Mouse (Mus musculus) embryonic facial prominence, embryonic 10.5 days (tissue): ENCODE results near the gene Atp2a3. TPM values are rescaled to one million over a fixed set of nuclear protein-coding genes. Genes with fewer than 3 reads are reported as not detected.

Source experiments
- DNase-seq: peaks from one replicate; pipeline ENCODE4 v3.0.0-alpha.2; 2017; ENCODE audit warnings: low spot score
- H3K27ac ChIP-seq: fragments of 300-500 bp; sonication (generic); replicated peaks from 2 replicates; pipeline ENCODE4 v1.5.1; 2016; ENCODE audit warnings: mild to moderate bottlenecking
- H3K27me3 ChIP-seq: fragments of 300-500 bp; sonication (generic); replicated peaks from 2 replicates; pipeline ENCODE4 v1.6.1; 2016; ENCODE audit warnings: low read depth, mild to moderate bottlenecking; ENCODE audit not compliant: poor library complexity, severe bottlenecking
- H3K36me3 ChIP-seq: fragments of 300-500 bp; sonication (generic); replicated peaks from 2 replicates; pipeline ENCODE4 v1.6.1; 2016; ENCODE audit warnings: mild to moderate bottlenecking, moderate library complexity
- H3K4me1 ChIP-seq: fragments of 300-500 bp; sonication (generic); 2 replicates; pipeline ENCODE4 v1.6.1; 2016
- H3K4me3 ChIP-seq: fragments of 300-500 bp; sonication (generic); 2 replicates; pipeline ENCODE4 v1.5.1; 2016; ENCODE audit warnings: mild to moderate bottlenecking, moderate library complexity
- H3K9me3 ChIP-seq: fragments of 300-500 bp; sonication (generic); 2 replicates; pipeline ENCODE4 v1.6.1; 2016; ENCODE audit warnings: mild to moderate bottlenecking
- WGBS: fragments of 180-500 bp; shearing (Covaris S2); methylation state at CpG from one replicate; pipeline ENCODE4 v1.1.7; 2016; 5-methylcytosine and 5-hydroxymethylcytosine counted together
- polyA plus RNA-seq: library from polyadenylated mRNA; unstranded; fragments of >200 nt; fragmentation: Nextera tagmentation; extraction: Ambion mirVana; gene quantifications from 2 replicates; pipeline ENCODE4 v1.2.1, GENCODE M21; 2016

Atp2a3 gene
- polyA plus RNA-seq, 1 experiment from 2014 or later, result 1.3 TPM

GRCm38 (mm10) chr11:73014831-73015344 is 53.9 kb downstream of the Atp2a3 start:
- H3K9me3 ChIP-seq, result no peaks in the 10 kb centered on the region
- no peak overlapping the region for H3K27ac ChIP-seq
- 90% methylated on average over 4 of the region's 4 CpGs for WGBS
- DNase-seq, result no peak
- H3K4me1 ChIP-seq, result peaks cover 20% of the 10 kb centered on the region
- H3K27me3 ChIP-seq, result peaks cover 51% of the 10 kb centered on the region
- no peaks in the 10 kb centered on the region for H3K36me3 ChIP-seq
- H3K4me3 ChIP-seq, result no peak overlapping the region

- 82% methylated on average over 5 of the region's 5 CpGs for WGBS
- DNase-seq, result no peak
- Histone ChIP-seq H3K27me3 (peaks cover 55% of the 10 kb centered on the region), H3K4me3 (no peak overlapping the region), H3K9me3 (no peaks in the 10 kb centered on the region), H3K27ac (no peak overlapping the region), H3K36me3 (no peaks in the 10 kb centered on the region), H3K4me1 (peaks cover 20% of the 10 kb centered on the region)
These were observed 54.6 kb downstream of the Atp2a3 start for GRCm38 (mm10) chr11:73015391-73016102.

DNA sequence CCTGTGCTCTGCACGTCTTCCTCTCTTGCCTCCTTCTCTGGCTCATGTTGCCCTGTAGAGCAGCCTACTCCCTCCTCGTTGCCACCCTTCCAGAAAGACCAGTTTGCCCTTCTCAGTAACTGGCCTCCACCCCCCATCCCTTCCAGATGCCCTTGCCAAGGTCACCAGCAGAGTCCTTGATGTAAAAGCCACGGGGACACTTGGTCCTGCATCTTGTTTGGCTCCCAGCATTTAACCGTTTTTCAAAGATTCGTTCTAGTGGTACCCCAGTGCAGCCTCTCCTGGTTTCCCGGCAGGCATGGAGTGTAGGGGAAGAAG is 55.1 kb downstream of the Atp2a3 start:
- WGBS, result 73% methylated on average over 6 of the region's 6 CpGs
- Histone ChIP-seq H3K9me3 (no peaks in the 10 kb centered on the region), H3K27me3 (peaks cover 60% of the 10 kb centered on the region), H3K4me1 (peaks cover 20% of the 10 kb centered on the region), H3K4me3 (no peak overlapping the region), H3K36me3 (no peaks in the 10 kb centered on the region), H3K27ac (no peak overlapping the region)
- DNase-seq, result no peak

GRCm38 (mm10) chr11:73018471-73019146 is 57.6 kb downstream of the Atp2a3 start, which contains the start of gene Camkk1:
Camkk1 (plus strand) TSS chr11:73019008.
- Histone ChIP-seq H3K27ac (peak within 1 kb of the TSS; percentile 71), H3K4me3 (peak within 1 kb of the TSS; percentile 76), H3K27me3 (peaks cover 86% of the 10 kb centered on the region), H3K9me3 (no peaks in the 10 kb centered on the region), H3K4me1 (peaks cover 30% of the 10 kb centered on the region), H3K36me3 (no peaks in the 10 kb centered on the region)
- under 1% methylated on average over 57 of the region's 57 CpGs for WGBS
- DNase-seq, result peak; percentile 95

DNA sequence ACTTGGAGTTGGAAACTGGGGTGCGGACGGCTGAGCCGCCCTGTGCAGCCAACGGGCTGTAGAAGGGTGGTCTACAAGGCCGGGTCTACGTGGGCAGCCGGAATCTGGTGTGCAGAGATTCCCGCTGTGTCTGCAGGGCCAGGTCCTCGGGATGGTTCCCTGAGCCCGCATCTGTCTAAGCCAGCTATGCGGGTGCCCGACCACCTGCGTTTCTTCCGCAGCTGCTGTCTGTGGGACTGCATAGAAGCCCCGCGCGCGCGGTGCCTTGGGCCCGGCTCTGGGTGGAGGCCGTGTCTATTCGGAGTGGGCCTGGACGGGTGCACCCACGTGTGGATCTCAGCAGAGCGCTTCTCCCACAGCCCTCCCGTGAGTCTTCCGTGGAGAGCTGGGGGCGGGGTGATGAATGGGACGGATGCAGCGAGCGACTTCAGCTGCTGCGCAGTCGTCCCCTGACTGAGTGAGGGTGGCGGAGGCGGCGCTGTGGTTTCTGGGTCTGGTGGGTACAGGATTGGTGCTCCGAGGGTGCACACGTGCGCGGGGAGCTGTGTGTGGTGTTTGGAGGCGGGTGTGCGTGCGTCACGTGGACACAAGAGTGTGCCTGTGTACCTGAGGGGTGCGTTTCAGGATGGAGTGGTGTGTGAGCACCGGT is 58.3 kb downstream of the Atp2a3 start:
- Histone ChIP-seq H3K9me3 (no peaks in the 10 kb centered on the region), H3K4me1 (peaks cover 37% of the 10 kb centered on the region), H3K27ac (peak overlapping the region; percentile 30; the same call in 1 of the 2 replicates), H3K36me3 (no peaks in the 10 kb centered on the region), H3K4me3 (peak overlapping the region; percentile 76), H3K27me3 (peaks cover 87% of the 10 kb centered on the region)
- WGBS, result 1% methylated on average over 46 of the region's 46 CpGs
- DNase-seq, result peak; percentile 60

- 63% methylated on average over 7 of the region's 7 CpGs for WGBS
- no peak overlapping the region for H3K4me3 ChIP-seq
- DNase-seq, result no peak
- no peak overlapping the region for H3K27ac ChIP-seq
- H3K9me3 ChIP-seq, result no peaks in the 10 kb centered on the region
- peaks cover 46% of the 10 kb centered on the region for H3K4me1 ChIP-seq
- H3K36me3 ChIP-seq, result no peaks in the 10 kb centered on the region
- H3K27me3 ChIP-seq, result peaks cover 75% of the 10 kb centered on the region
These were observed 60.2 kb downstream of the Atp2a3 start for GRCm38 (mm10) chr11:73020953-73021800.

DNA sequence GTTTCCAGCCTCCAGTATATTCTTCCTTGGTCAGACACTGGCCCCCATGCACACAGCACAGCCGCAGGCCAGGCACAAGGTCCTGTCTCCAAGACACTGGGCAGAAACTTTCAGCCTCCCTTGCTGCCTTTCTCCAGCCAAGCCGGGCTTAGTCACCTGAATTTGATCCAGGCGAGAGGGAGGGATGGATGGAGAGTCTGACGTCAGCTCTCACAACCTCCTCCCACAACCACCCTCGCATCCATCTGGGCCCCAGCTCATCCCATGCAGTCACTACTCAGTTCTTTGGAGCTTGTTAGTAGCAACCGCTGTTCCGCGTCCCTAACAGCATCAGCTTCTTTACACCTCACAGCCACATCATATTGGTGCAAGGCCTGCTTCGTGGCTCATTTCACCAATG is 62.1 kb downstream of the Atp2a3 start:
- H3K27me3 ChIP-seq, result peaks cover 56% of the 10 kb centered on the region
- H3K36me3 ChIP-seq, result no peaks in the 10 kb centered on the region
- no peak overlapping the region for H3K4me3 ChIP-seq
- WGBS, result 48% methylated on average over 9 of the region's 9 CpGs
- H3K4me1 ChIP-seq, result peaks cover 46% of the 10 kb centered on the region
- DNase-seq, result no peak
- no peaks in the 10 kb centered on the region for H3K9me3 ChIP-seq
- H3K27ac ChIP-seq, result no peak overlapping the region

DNA sequence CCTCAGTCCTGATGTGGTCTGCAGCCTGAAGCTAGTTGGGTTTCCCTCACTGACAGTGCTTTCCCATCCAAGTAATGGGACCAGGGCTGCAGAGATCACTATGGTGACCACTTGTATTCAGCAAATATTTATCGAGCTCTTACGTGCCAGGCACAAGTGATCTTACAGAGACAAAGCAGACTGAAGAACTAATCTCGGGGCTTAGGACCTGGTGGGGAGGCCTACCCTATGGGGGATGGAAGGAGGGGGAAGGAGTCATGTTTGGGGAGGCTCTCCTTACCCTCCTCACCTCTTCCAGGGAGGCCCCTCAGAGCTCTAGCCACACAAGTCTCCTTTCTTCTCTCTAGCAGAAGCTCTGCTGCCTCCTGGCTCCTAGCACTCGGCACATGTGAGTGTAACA is 62.9 kb downstream of the Atp2a3 start:
- Histone ChIP-seq H3K9me3 (no peaks in the 10 kb centered on the region), H3K4me3 (no peak overlapping the region), H3K4me1 (peaks cover 41% of the 10 kb centered on the region), H3K36me3 (no peaks in the 10 kb centered on the region), H3K27me3 (peaks cover 50% of the 10 kb centered on the region), H3K27ac (peak overlapping the region; percentile 44; the same call in 1 of the 2 replicates)
- no peak for DNase-seq
- 62% methylated on average over 4 of the region's 4 CpGs for WGBS

DNA sequence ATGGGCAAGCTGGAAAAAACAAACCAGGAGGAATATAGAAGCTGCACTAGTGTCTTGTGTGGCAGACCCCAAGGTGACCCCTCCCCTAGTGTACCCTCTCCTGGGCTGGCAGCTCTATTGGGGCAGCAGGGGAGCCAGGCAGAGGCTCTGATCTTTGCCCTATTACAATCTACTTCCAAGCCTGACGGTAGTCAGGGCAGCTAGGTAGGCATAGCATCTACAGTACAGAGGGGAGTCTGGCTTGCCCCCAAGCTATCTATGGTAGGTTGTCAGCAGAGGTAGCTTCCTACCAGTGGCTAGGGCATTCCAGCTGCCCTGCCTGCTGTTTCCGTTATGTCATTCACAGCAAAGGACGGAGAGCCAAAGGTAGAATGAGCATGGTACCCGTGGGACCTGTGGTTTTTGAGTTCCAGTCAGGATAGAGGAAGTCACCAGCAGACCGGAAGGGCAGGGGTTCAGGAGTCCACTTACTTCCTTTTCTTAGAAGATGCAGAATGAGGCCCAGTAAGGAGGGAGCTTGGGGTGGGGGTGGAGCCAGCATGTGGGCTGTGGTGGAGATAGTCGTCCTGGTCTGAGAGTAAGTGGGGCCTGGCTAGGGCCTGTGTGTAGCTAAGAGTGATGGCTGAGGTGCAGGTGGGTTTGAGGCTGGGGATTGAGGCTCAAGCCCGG is 63.4 kb downstream of the Atp2a3 start:
- no peaks in the 10 kb centered on the region for H3K9me3 ChIP-seq
- no peak overlapping the region for H3K4me3 ChIP-seq
- DNase-seq, result no peak
- 59% methylated on average over 7 of the region's 7 CpGs for WGBS
- peak overlapping the region; percentile 44 for H3K27ac ChIP-seq
- peaks cover 35% of the 10 kb centered on the region for H3K4me1 ChIP-seq
- peaks cover 48% of the 10 kb centered on the region for H3K27me3 ChIP-seq
- no peaks in the 10 kb centered on the region for H3K36me3 ChIP-seq

GRCm38 (mm10) chr11:73026961-73027360 is 66.0 kb downstream of the Atp2a3 start:
- H3K4me1 ChIP-seq, result peaks cover 39% of the 10 kb centered on the region
- no peak for DNase-seq
- no peak overlapping the region for H3K27ac ChIP-seq
- peaks cover 31% of the 10 kb centered on the region for H3K27me3 ChIP-seq
- H3K4me3 ChIP-seq, result no peak overlapping the region
- no peaks in the 10 kb centered on the region for H3K36me3 ChIP-seq
- WGBS, result 52% methylated on average over 8 of the region's 8 CpGs
- no peaks in the 10 kb centered on the region for H3K9me3 ChIP-seq

GRCm38 (mm10) chr11:73030821-73031498 is 70.0 kb downstream of the Atp2a3 start:
- peak; percentile 88 for DNase-seq
- WGBS, result 24% methylated on average over 20 of the region's 20 CpGs
- peak overlapping the region; percentile 54 for H3K4me3 ChIP-seq
- H3K4me1 ChIP-seq, result peaks cover 13% of the 10 kb centered on the region
- H3K36me3 ChIP-seq, result no peaks in the 10 kb centered on the region
- no peaks in the 10 kb centered on the region for H3K9me3 ChIP-seq
- H3K27ac ChIP-seq, result peak overlapping the region; percentile 62
- peaks cover 19% of the 10 kb centered on the region; the same call in 1 of the 2 replicates for H3K27me3 ChIP-seq
